Mouse (Mus musculus) thymus, postnatal 25 days (tissue): ENCODE results near the gene Myom1.

ENCODE experiments used
- DNase-seq: peaks from one replicate; pipeline ENCODE4 v3.0.0; 2022

Gene Myom1

GRCm38 (mm10) chr17:71110753-71111265 is 108.4 kb downstream of the Myom1 start:
- DNase-seq = no peak

DNA sequence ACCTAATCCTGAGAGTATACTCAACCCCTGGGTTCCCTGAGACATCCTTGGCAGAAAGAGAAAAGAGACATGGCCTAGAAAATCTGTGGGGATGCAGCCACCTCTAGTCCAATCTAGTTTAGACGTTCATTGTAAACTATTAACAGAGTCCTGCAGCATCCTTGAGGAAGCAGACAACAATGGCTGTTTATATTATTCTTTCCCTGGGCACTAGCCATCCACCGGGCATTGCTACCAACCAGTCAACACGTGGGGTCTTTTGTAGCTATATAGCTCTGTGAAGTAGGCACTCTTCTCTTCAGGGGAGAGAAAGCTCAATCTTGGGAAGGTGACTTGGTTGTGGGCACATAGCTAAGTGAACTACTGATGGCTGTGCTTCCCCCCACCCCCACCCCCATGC is 110.3 kb downstream of the Myom1 start:
- no peak for DNase-seq

- no peak for DNase-seq
Measured at GRCm38 (mm10) chr17:71114282-71114681, 111.8 kb downstream of the Myom1 start.

GRCm38 (mm10) chr17:71117956-71118355 is 115.5 kb downstream of the Myom1 start:
- no peak for DNase-seq

GRCm38 (mm10) chr17:71118607-71119006 is 116.2 kb downstream of the Myom1 start:
- DNase-seq = peak; percentile 47

DNA sequence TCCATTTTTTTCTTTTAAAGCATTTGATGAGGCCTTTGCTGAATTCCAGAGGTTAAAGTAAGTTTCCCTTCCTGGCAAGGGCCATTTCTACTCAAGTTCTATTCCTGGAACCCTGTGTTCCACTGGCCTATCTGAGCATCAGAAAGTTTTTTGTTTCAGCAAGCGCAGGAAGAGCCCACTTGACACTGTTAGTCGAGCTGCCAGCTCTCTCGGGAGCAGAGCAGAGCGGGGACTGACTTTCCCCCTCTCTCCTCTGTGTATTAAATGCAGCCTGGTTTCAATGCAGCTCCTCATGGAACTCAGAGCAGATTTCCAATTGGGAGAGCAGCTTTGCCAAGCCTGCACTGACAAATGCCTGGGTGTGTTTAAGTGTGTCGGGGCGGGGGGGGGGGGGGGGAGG is 118.2 kb downstream of the Myom1 start:
- no peak for DNase-seq

DNA sequence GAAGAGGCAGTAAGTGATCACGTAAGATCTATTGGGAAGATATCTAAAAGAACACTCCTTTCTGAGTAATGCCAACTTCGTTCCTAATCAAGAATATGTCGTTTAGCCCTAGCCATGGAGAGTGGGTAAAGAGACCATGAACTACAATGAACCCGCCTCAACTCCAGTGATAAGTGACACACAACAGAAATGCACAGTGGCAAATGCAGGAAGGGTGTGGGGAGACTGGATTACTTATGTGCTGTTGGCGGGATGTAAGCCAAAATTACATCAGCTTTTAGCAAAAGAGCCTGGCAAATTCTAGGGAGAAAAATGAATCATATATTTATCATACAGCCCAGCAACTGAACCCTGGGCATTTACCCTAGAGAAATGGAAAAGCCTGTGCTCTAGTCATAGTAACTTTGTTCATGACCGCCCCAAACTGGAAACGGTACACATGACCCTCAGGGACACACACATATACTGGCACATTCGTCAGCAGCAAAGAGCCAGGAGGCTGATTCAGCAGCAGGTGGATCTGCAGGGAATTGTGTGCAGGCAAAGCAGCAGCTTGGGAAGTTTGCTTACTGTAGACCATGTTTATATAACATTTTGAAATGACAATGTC is 121.7 kb downstream of the Myom1 start:
- no peak for DNase-seq

DNA sequence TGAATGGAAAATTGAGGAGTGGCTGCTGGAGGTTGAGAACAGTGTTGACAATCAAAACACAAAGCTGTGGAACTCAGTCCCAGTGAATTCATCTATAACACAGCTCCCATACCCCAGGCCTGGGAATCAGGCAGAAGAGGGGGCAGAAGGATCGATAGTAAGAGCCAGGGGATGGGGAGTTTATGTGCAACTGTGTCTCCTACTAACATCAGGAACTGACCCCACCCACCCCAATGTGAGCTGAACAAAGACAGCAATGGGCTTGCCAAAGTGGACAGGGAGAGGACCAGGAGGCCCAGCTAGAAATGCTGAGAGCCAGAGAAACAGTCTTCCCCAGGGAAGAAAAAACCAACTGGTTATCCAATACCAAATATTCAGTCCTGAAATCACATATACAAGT is 122.2 kb downstream of the Myom1 start:
- no peak for DNase-seq

DNA sequence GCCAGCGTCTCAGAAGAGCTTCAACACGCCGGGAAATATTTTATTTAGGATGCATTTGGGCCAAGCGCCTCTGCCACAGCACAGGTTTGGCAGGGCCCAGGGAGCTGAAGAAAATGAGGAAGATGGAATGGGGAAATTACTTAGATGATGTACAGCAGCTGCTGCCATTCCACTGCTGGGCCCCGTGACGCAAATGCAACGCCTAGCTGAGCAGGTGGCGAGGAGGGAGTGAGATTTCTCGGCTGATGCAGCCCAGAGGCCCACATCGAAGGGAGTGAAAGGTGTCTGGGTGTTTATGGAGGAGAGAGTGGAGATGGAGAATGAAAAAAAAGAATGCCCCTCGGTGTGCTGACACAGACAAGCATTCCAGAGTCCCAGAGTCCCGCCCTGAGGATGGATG is 123.1 kb downstream of the Myom1 start:
- no peak for DNase-seq

DNA sequence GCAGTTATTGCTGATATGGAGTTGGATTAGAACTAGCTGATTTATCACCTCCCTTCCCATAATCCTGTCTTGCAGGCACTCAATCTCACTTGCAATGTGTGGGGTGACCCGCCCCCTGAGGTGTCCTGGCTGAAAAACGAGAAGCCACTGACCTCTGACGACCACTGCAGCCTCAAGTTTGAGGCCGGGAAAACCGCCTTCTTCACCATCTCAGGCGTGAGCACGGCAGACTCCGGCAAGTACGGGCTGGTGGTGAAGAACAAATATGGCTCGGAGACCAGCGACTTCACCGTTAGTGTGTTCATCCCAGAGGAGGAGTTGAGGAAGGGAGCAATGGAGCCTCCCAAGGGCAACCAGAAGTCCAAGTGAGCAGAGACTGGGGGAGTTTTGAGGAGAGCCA is 123.6 kb downstream of the Myom1 start:
- no peak for DNase-seq

- no peak for DNase-seq
Measured at GRCm38 (mm10) chr17:71127464-71128110, 125.2 kb downstream of the Myom1 start.

GRCm38 (mm10) chr17:71129489-71130261 is 127.2 kb downstream of the Myom1 start:
- DNase-seq = no peak

DNA sequence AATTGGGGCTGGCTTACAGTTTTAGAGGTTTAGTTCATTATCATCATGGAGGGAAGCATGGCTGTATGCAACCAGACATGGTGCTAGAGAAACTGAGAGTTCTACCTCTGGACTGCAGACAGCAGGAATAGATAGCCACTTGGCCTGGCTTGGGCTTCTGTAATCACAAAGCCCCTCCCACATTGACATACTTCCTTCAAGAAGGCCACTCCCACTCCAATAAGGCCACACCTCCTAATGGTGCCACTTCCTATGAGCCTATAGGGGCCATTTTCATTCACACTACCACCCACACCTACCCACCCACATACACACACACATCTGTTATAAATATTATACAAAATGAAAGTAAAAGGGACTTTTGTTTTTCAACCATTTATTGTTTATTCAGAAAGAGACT is 129.8 kb downstream of the Myom1 start:
- no peak for DNase-seq

DNA sequence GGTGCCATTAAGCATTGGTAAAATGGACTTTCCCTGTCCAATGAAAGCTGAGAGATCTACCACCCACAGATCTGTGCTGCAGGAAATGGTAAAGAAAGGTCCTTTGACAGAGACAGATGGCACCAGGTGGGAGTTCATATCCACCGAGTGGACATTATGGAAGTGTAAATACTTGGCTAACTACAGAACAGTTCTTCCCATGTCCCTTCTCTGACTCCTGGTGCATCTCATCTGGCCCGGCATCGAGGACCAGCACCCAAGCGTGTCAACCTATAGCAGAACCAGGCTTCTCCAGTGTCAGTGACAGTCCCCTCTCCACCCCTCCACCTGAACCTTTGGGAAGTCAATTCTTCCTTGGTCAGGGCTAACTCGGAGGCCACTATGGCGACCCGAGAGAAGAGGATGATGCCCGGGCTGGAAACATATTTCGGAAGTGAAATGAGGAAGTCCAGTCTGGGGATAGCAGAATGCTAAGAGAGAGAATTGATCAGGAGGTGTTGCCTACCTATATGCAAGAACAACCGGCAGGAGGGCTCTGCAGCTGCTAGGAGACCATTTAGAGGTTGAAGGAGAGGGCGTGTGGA is 130.5 kb downstream of the Myom1 start:
- DNase-seq = no peak

DNA sequence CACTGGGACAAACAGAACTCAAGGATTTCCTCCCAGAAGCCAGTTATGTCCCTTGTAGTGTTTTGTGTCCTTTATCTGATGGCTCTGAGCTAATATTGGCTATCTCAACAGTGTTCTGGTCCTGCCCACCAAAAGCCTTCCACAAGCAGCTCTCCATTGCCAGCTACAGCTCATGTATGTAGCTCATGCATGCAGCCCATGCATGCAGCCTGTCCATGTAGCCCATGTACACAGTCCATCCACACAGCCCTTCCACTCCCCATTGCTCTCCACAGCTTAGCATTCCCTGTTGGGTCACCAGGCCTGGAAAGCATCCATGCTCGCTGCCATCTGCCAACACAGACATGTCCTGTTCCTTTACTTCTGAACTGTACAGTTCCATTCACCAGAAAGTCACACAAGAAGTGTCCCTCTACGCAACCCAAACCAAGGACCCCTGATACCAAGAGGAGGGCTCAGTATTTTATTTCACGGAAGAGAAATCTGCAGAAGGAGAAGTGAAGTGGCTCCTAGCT is 132.1 kb downstream of the Myom1 start:
- no peak for DNase-seq

GRCm38 (mm10) chr17:71135108-71135507 is 132.7 kb downstream of the Myom1 start:
- DNase-seq = no peak

DNA sequence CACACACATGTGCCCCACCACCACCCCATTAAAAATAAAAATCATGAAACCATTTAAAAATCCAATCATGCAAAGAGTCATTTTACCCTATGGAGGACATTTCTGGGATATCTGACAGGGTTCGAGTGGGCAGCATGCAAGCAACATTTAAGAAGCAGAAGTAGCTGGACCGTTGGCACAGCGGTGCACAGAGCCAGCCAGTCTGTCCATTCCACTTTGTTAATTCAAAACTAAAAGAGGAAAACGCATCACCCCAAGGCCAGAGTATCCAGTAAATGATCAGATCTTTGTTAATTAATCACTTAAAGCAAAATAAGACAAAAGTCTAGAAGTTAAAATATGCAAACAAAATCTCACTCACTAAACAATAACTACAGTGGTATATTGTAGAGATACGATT is 133.4 kb downstream of the Myom1 start:
- no peak for DNase-seq

GRCm38 (mm10) chr17:71136384-71137333 is 134.2 kb downstream of the Myom1 start:
- no peak for DNase-seq

DNA sequence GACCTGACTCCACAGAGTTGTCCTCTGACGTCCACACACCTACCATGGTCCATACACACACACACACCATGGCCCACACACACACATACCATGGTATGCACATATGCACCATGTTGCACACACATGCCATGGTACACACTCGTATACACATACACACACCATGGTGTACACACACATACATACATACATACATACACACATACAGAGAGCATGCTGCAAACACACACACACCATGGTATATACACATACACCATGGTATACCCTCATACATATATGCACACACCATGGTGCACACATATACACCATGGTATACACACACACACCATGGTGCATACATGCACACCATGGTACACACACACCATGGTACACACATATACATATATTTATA is 134.9 kb downstream of the Myom1 start:
- no peak for DNase-seq

GRCm38 (mm10) chr17:71142068-71142467 is 139.6 kb downstream of the Myom1 start:
- no peak for DNase-seq

DNA sequence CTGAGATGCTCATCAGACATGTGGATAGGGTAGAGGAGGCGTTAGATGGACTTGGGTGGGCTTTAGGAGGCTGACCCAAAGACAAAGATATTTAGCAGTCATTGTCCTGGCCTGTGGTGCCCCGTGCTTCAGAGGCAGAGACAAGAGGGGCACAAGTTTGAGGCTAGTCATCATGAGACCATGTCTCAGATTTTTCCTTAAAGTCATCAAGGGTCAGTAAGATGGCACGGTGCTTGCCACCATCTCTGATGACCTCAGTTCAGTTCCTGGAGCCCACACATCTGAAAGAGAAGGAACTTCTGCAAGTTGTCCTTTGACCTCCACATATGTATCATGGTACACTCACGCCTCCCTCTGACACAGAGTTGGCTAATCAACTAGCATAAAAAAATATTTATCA is 140.7 kb downstream of the Myom1 start:
- no peak for DNase-seq
